Mouse (Mus musculus) kidney, adult 2 months (tissue): ENCODE measurements at regions not wholly inside any gene's neighbourhood (a gene's known extent, or its start where the extent isn't known, plus 50 kb on each side); places are given as distances from the start of the nearest gene placed in this dataset.
"Not testable (repeated sequence)": the region's sequence is repeated elsewhere in the genome, so short reads cannot be mapped to it uniquely, and the experiment has no call there.

Experiments
- DNase-seq: peaks from one replicate; pipeline ENCODE4 v3.0.0; 2021
- H3K27ac ChIP-seq: fragments of 200-500 bp; 2 replicates; pipeline ENCODE4 v1.5.1; 2012; ENCODE audit warnings: low read depth, low read length, control low read depth, inconsistent platforms; ENCODE audit not compliant: insufficient read depth
- H3K27me3 ChIP-seq: fragments of 200-500 bp; replicated peaks from 2 replicates; pipeline ENCODE4 v1.6.1; 2012; ENCODE audit warnings: mild to moderate bottlenecking, moderate library complexity, low read length, inconsistent platforms; ENCODE audit not compliant: control insufficient read depth, insufficient read depth
- H3K36me3 ChIP-seq: fragments of 200-500 bp; 2 replicates; pipeline ENCODE4 v1.6.1; 2012; ENCODE audit warnings: mild to moderate bottlenecking, moderate library complexity, low read length, inconsistent platforms; ENCODE audit not compliant: control insufficient read depth, insufficient read depth
- H3K4me1 ChIP-seq: fragments of 200-500 bp; 2 replicates; pipeline ENCODE4 v1.6.1; 2011; ENCODE audit warnings: low read length; ENCODE audit not compliant: control insufficient read depth, insufficient read depth
- H3K4me3 ChIP-seq: fragments of 200-500 bp; 2 replicates; pipeline ENCODE4 v1.5.1; 2011; ENCODE audit warnings: mild to moderate bottlenecking, low read depth, low read length, control low read depth; ENCODE audit not compliant: insufficient read depth
- CTCF ChIP-seq: fragments of 200-500 bp; conservative IDR thresholded peaks from 2 replicates; pipeline ENCODE4 v1.5.1; 2011; ENCODE audit warnings: low read depth, mild to moderate bottlenecking, control low read depth, low read length, moderate library complexity, mixed read lengths; ENCODE audit not compliant: insufficient read depth, insufficient read length
- POLR2A ChIP-seq: fragments of 200-500 bp; IDR thresholded peaks from one replicate; pipeline ENCODE4 v1.6.1; 2011; ENCODE audit warnings: low read depth, low read length, control low read depth
- WGBS: fragments of 180-500 bp; shearing (Covaris S2); methylation state at CpG from one replicate; pipeline ENCODE4 v1.1.7; 2018; 5-methylcytosine and 5-hydroxymethylcytosine counted together

GRCm38 (mm10) chr1:18058211-18058971 lies 87.3 kb downstream of the Crisp4 start:
- Histone ChIP-seq H3K4me3 (no peak overlapping the region), H3K4me1 (no peaks in the 10 kb centered on the region), H3K36me3 (no peaks in the 10 kb centered on the region), H3K27ac (no peak overlapping the region), H3K27me3 (no peaks in the 10 kb centered on the region)
- no peak for TF ChIP-seq POLR2A
- no peak for TF ChIP-seq CTCF
- WGBS, result under 1% methylated on average over 77 of the region's 77 CpGs
- DNase-seq, result no peak

- no peaks in the 10 kb centered on the region for H3K36me3 ChIP-seq
- 1% methylated on average over 26 of the region's 26 CpGs for WGBS
- TF ChIP-seq POLR2A (no peak), CTCF (no peak)
- no peaks in the 10 kb centered on the region for H3K27me3 ChIP-seq
- no peak for DNase-seq
- no peak overlapping the region for H3K4me3 ChIP-seq
- H3K4me1 ChIP-seq, result no peaks in the 10 kb centered on the region
- no peak overlapping the region for H3K27ac ChIP-seq
Observed at GRCm38 (mm10) chr1:18057646-18058210, 88.0 kb downstream of the Crisp4 start.

- not testable (repeated sequence) for H3K4me3 ChIP-seq, H3K36me3 ChIP-seq, H3K27me3 ChIP-seq, H3K27ac ChIP-seq, DNase-seq, H3K4me1 ChIP-seq
- 10% methylated on average over 11 of the region's 11 CpGs for WGBS
Observed at GRCm38 (mm10) chr1:18057003-18057402, 88.7 kb downstream of the Crisp4 start.

- H3K36me3 ChIP-seq, result no peaks in the 10 kb centered on the region
- TF ChIP-seq POLR2A (no peak), CTCF (no peak)
- 56% methylated on average over 3 of the region's 3 CpGs for WGBS
Observed at GRCm38 (mm10) chr1:18030226-18030625, 115.5 kb downstream of the Crisp4 start.

GRCm38 (mm10) chr1:18012941-18013340 lies 132.8 kb downstream of the Crisp4 start:
- DNase-seq, result peak; percentile 31
- not testable (repeated sequence) for H3K27ac ChIP-seq, H3K4me1 ChIP-seq, H3K27me3 ChIP-seq, H3K4me3 ChIP-seq, H3K36me3 ChIP-seq

More at GRCm38 (mm10) chr1:18030226-18030625, 115.5 kb downstream of the Crisp4 start:
- Histone ChIP-seq H3K4me3 (no peak overlapping the region), H3K27me3 (no peaks in the 10 kb centered on the region), H3K4me1 (no peaks in the 10 kb centered on the region), H3K27ac (no peak overlapping the region)
- DNase-seq, result no peak

GRCm38 (mm10) chr1:17980604-17981003 lies 165.1 kb downstream of the Crisp4 start:
- Histone ChIP-seq H3K4me1 (no peaks in the 10 kb centered on the region), H3K27ac (no peak overlapping the region), H3K36me3 (no peaks in the 10 kb centered on the region), H3K27me3 (no peaks in the 10 kb centered on the region), H3K4me3 (no peak overlapping the region)
- TF ChIP-seq CTCF (peak; percentile 27; the same call in 1 of the 2 replicates), POLR2A (no peak)
- WGBS, result 13% methylated on average over 3 of the region's 3 CpGs
- DNase-seq, result peak; percentile 28

- no peak for DNase-seq
- Histone ChIP-seq H3K27ac (no peak overlapping the region), H3K4me1 (no peaks in the 10 kb centered on the region), H3K4me3 (no peak overlapping the region), H3K36me3 (no peaks in the 10 kb centered on the region), H3K27me3 (no peaks in the 10 kb centered on the region)
- WGBS, result 61% methylated on average over 2 of the region's 2 CpGs
- TF ChIP-seq CTCF (no peak), POLR2A (no peak)
Observed at GRCm38 (mm10) chr1:17978086-17978485, 167.6 kb downstream of the Crisp4 start.

GRCm38 (mm10) chr1:17956881-17957280 lies 188.8 kb downstream of the Crisp4 start:
- H3K27ac ChIP-seq, H3K4me1 ChIP-seq, H3K27me3 ChIP-seq, H3K36me3 ChIP-seq, DNase-seq, H3K4me3 ChIP-seq: not testable (repeated sequence)
- 97% methylated on average over 21 of the region's 21 CpGs for whole genome bisulfite sequencing

GRCm38 (mm10) chr1:17932108-17932810 lies 213.4 kb downstream of the Crisp4 start:
- DNase-seq, H3K27me3 ChIP-seq, H3K36me3 ChIP-seq, H3K4me3 ChIP-seq, H3K4me1 ChIP-seq, H3K27ac ChIP-seq: not testable (repeated sequence)
- 82% methylated on average over 4 of the region's 4 CpGs for WGBS
